Mouse (Mus musculus) midbrain, postnatal 0 days (tissue): ENCODE data around the gene Cfap58. TPM values are rescaled to one million over a fixed set of nuclear protein-coding genes. Genes with fewer than 3 reads are reported as not detected.

Experiments used
- ATAC-seq: fragments of 200-750 bp; cut with Nextera tagmentation; 2 replicates; pipeline ENCODE4 v1.8.0; 2017; ENCODE audit warnings: moderate number of reproducible peaks, mild to moderate bottlenecking, moderate TSS enrichment, moderate library complexity; ENCODE audit not compliant: low FRiP score
- DNase-seq: peaks from one replicate; pipeline ENCODE4 v3.0.0-alpha.2; 2015; ENCODE audit warnings: low spot score
- H3K27ac ChIP-seq: fragments of 300-500 bp; sonication (generic); 2 replicates; pipeline ENCODE4 v1.5.1; 2014; ENCODE audit warnings: low read depth, mild to moderate bottlenecking, low read length, mixed read lengths
- H3K27me3 ChIP-seq: fragments of 300-500 bp; sonication (generic); 2 replicates; pipeline ENCODE4 v1.6.1; 2014; ENCODE audit warnings: low read length, control low read depth, mixed read lengths; ENCODE audit not compliant: insufficient read depth
- H3K36me3 ChIP-seq: fragments of 300-500 bp; sonication (generic); 2 replicates; pipeline ENCODE4 v1.6.1; 2014; ENCODE audit warnings: low read length, control low read depth, mixed read lengths; ENCODE audit not compliant: insufficient read depth
- H3K4me1 ChIP-seq: fragments of 300-500 bp; sonication (generic); 2 replicates; pipeline ENCODE4 v1.6.1; 2014; ENCODE audit warnings: mild to moderate bottlenecking, control low read depth, antibody characterized with exemption, low read length, mixed read lengths; ENCODE audit not compliant: insufficient read depth
- H3K4me2 ChIP-seq: fragments of 300-500 bp; sonication (generic); 2 replicates; pipeline ENCODE4 v1.6.1; 2014; ENCODE audit warnings: low read depth, mild to moderate bottlenecking, low read length, mixed read lengths; ENCODE audit not compliant: poor library complexity, severe bottlenecking
- H3K4me3 ChIP-seq: fragments of 300-500 bp; sonication (generic); 2 replicates; pipeline ENCODE4 v1.5.1; 2014; ENCODE audit warnings: low read depth, mild to moderate bottlenecking, low read length, moderate library complexity
- H3K9ac ChIP-seq: fragments of 300-500 bp; sonication (generic); replicated peaks from 2 replicates; pipeline ENCODE4 v1.6.1; 2014; ENCODE audit warnings: mild to moderate bottlenecking, low read length, moderate library complexity, mixed read lengths; ENCODE audit not compliant: poor library complexity, severe bottlenecking
- H3K9me3 ChIP-seq: fragments of 300-500 bp; sonication (generic); 2 replicates; pipeline ENCODE4 v1.6.1; 2016; ENCODE audit warnings: low read length, control low read depth
- CTCF ChIP-seq: IDR thresholded peaks from 2 replicates; pipeline ENCODE4 v1.5.1; 2016; ENCODE audit warnings: antibody characterized with exemption, mild to moderate bottlenecking
- WGBS: fragments of 180-500 bp; shearing (Covaris S2); extraction: QIAGEN DNeasy Blood & Tissue Kit; methylation state at CpG from one replicate; pipeline ENCODE4 v1.1.7; 2014; 5-methylcytosine and 5-hydroxymethylcytosine counted together
- polyA plus RNA-seq: library from polyadenylated mRNA; unstranded; fragments of >200 nt; fragmentation: Nextera tagmentation; extraction: Ambion mirVana; gene quantifications from 2 replicates; pipeline ENCODE4 v1.2.1, GENCODE M21; 2015
- total RNA-seq: library from RNA; depleted of rRNA; stranded (reverse); fragments of >200 nt; gene quantifications from 2 replicates; pipeline ENCODE4 v1.2.3, GENCODE M21; 2014

Cfap58 gene
- total and polyA plus RNA-seq, 2 experiments from 2014 or later, result 0.54 to 1.2 TPM

DNA sequence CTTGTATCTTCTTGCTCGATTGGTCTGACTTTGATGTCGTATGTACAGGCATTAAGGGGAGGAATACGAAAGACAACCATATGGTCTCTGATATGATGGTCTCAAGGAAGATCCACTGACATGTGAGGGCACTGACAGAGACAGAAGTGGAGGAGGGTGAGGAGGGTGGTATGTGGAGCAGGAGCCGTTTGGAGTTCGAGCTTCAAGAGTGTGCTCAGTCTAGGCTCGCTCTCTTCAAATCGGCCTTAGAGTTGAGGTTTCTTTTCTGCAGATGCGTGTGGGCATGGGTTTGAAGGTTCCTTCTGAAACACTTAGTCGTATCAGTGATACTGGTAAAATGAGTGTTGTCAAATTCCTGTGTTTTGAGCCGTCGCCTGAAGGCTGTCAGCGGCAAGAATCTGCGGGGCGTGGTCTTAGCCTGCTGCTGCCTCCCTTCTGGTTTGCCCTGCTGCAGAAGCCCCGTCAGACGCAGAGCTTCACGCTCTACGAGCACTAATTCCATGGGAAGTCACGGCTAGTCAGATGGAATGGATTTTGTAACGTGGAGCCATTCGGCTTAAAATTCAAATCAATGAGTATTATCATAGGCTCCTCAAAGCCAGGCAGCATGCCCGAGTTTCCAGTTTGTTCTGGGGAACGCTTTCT, 9.5 kb downstream of the Cfap58 start:
- no peaks in the 10 kb centered on the region for H3K9me3 ChIP-seq
- H3K4me2 ChIP-seq, result peak overlapping the region; percentile 37
- no peak overlapping the region for H3K27ac ChIP-seq
- no peaks in the 10 kb centered on the region; the same call in 1 of the 2 replicates for H3K4me1 ChIP-seq
- H3K4me3 ChIP-seq, result no peak overlapping the region
- DNase-seq (peak; percentile 53), ATAC-seq (no peak)
- WGBS, result 32% methylated on average over 23 of the region's 23 CpGs
- TF ChIP-seq CTCF, result no peak
- no peaks in the 10 kb centered on the region for H3K36me3 ChIP-seq
- no peaks in the 10 kb centered on the region for H3K27me3 ChIP-seq
- no peak overlapping the region for H3K9ac ChIP-seq

DNA sequence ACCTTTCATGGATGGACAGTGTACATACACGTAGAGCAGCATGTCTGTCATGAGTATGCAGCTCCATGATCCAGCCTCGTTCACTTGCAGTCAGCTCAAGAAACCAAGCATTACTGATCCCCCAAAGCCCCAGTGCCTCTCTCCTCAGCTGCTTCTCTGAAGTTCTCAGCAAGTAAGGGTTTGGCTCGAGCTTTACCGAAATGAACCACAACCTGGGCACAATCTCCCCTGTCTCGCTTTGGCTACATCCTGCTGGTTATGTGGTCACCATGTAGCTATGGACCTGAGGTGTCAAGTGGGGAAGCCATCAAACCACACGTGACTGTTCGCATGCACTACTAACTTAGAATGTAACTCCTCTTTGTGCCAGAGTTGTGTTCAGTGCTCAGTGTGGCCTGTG, 13.5 kb downstream of the Cfap58 start:
- H3K36me3 ChIP-seq, result no peaks in the 10 kb centered on the region
- H3K4me1 ChIP-seq, result no peaks in the 10 kb centered on the region; the same call in 1 of the 2 replicates
- no peak for TF ChIP-seq CTCF
- ATAC-seq, result no peak
- no peaks in the 10 kb centered on the region for H3K9me3 ChIP-seq
- DNase-seq, result no peak
- H3K4me3 ChIP-seq, result no peak overlapping the region
- no peak overlapping the region for H3K9ac ChIP-seq
- no peak overlapping the region for H3K4me2 ChIP-seq
- 89% methylated on average over 7 of the region's 7 CpGs for WGBS
- no peak overlapping the region for H3K27ac ChIP-seq
- no peaks in the 10 kb centered on the region for H3K27me3 ChIP-seq

DNA sequence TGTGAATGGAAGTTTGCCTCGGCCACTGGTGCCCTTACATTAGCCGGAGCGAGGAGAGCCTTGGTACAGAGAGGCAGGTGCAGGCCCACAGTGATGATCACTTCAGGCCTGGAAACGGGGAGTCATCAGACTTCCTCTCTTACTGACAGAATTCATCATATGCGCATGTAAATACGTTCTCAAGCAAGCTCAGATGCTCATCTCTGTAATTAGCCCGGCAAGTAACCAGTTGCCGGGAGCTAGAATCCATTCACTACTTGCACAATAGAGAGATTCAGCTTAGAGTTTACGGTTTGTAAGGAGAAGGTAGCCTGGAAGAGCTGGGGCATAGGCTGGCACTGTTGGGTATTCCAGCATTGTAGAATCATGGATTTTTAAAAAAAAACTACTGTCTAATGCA, 15.7 kb downstream of the Cfap58 start:
- TF ChIP-seq CTCF, result no peak
- DNase-seq (no peak), ATAC-seq (no peak)
- no peaks in the 10 kb centered on the region for H3K36me3 ChIP-seq
- 37% methylated on average over 9 of the region's 9 CpGs for WGBS
- H3K27me3 ChIP-seq, result no peaks in the 10 kb centered on the region
- H3K4me3 ChIP-seq, result no peak overlapping the region
- no peak overlapping the region for H3K27ac ChIP-seq
- no peaks in the 10 kb centered on the region for H3K9me3 ChIP-seq
- no peaks in the 10 kb centered on the region for H3K4me1 ChIP-seq
- no peak overlapping the region for H3K4me2 ChIP-seq
- H3K9ac ChIP-seq, result no peak overlapping the region

DNA sequence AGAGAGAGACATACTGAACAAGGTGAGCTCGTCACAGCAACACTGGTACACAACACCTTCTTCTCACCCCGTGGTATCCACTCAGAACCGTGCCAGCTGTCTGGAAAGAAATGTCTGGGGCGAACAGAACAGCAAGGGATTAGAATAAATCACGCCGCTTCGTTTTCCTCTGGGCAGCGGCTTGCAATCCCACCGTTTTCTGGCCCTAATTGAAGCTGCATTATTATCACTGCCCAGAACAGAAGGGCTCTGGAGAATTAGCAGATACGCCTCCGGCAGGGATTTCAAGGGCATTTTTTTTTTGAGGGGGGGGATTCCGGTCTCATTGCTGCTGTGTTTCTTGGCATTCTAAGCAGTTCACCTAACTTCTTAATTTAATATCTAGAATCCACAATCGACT, 20.7 kb downstream of the Cfap58 start:
- Histone ChIP-seq H3K36me3 (no peaks in the 10 kb centered on the region), H3K4me3 (no peak overlapping the region), H3K4me2 (no peak overlapping the region), H3K4me1 (no peaks in the 10 kb centered on the region), H3K9me3 (no peaks in the 10 kb centered on the region), H3K9ac (no peak overlapping the region), H3K27ac (no peak overlapping the region), H3K27me3 (no peaks in the 10 kb centered on the region)
- TF ChIP-seq CTCF, result no peak
- ATAC-seq, result no peak
- 22% methylated on average over 13 of the region's 13 CpGs for WGBS
- no peak for DNase-seq

DNA sequence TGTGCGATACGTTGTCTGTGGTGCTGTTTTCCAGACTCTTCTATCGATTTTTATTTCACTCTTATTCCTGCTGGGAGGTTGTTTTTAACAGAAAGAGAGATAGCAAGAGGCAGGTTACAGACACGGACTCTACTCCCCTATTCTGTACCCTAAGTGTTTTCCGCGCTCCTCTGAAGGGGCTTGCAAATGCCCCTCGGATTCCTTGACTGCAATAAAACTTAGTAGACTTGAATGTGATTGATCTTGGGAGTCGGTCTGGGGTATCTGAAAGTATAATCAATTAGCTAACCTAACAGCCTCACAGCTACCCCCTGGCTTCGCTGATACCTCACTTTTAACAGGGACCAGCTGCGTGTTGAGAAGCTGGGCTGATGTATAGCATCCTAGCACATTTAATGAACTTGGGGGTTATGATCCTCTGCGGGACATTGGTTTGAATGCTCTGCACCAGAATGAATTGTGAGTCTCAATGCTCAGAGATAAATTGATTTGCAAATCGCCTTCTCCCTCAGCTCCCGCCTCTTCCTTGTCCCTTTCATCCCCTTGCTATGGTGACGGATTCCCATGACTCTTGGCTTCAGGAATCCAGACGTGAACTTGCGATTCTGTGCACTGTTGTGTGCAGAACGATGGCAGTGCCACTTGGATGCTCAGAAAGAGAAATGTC, 31.7 kb downstream of the Cfap58 start:
- Histone ChIP-seq H3K36me3 (no peaks in the 10 kb centered on the region), H3K27me3 (no peaks in the 10 kb centered on the region), H3K9ac (no peak overlapping the region), H3K27ac (no peak overlapping the region), H3K4me2 (peak overlapping the region; percentile 21), H3K4me3 (no peak overlapping the region), H3K9me3 (no peaks in the 10 kb centered on the region), H3K4me1 (no peaks in the 10 kb centered on the region)
- WGBS, result 29% methylated on average over 17 of the region's 17 CpGs
- DNase-seq, result peak; percentile 35
- TF ChIP-seq CTCF, result no peak
- ATAC-seq, result no peak

DNA sequence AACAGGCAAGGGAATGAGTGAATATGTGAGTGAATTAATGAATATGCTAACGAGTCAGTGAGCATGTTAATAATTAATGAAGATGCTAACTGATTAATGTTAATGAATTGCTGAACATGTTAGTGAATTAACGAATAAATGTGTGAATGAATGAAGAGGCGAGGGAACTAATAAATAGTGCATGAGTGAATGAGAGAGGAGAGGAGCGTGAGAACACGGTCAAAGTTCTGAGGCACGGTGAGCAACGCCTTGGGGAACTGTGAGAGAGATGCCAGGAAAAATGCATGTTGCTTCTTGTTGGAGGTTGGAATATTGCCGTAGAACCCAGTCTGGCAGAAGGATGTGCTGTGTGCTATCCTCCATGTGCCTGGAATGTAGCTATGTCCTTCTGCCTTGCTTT, 33.6 kb downstream of the Cfap58 start:
- no peak overlapping the region for H3K4me2 ChIP-seq
- ATAC-seq (no peak), DNase-seq (no peak)
- no peak overlapping the region for H3K9ac ChIP-seq
- H3K27me3 ChIP-seq, result no peaks in the 10 kb centered on the region; the same call in 1 of the 2 replicates
- H3K36me3 ChIP-seq, result no peaks in the 10 kb centered on the region
- no peak overlapping the region for H3K4me3 ChIP-seq
- TF ChIP-seq CTCF, result no peak
- no peak overlapping the region for H3K27ac ChIP-seq
- no peaks in the 10 kb centered on the region for H3K4me1 ChIP-seq
- no peaks in the 10 kb centered on the region for H3K9me3 ChIP-seq
- 72% methylated on average over 8 of the region's 8 CpGs for WGBS
